Comparison of ENCODE assay signal across 9 mouse cellular contexts in the genomic region with DNA sequence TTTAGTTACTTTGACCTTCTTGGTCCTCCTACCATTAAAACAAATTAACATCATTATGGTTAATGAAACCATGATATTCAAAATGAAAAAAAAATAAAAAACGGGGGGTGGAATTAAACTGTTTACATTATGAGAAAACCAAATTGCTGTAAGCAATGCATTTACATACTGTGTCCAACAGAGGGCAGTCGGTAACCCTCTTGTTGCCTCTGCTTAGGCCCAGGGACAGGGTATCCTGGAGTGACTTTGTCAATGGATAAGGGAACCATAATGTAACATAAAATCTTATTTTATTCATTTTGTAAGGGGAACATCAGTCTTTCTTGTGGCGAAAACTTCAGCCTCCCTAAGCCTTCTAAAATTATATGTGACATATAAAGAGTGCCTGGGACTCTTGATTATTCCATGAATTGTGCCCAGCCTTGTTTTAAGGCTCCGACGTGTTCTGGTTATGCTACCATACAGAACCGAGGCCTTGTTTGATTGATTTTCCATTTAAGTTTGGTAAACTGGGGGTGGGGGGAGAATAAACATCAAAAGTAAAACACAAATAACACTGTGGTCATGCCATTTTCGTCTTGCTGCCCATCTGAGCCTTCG.
DNase-seq lines count a peak whose midpoint lies in the region; ATAC-seq and TF ChIP-seq lines count a peak whose summit lies in the region.
"Had no signal": no experiment of that assay in that cellular context is flagged by ENCODE, and none has a peak within 500 bp of the region (broad histone marks: within the 10 kb centered on the region; RNA-seq: fewer than 3 reads in every experiment).

No protein-coding gene starts in this region.

- no peaks in the 10 kb centered on the region for H3K36me3 ChIP-seq in heart, embryonic 12.5 days
- no peaks in the 10 kb centered on the region for H3K36me3 ChIP-seq in MEL (ENCODE audit: control insufficient read depth in 1 of 2, insufficient read depth in 2 of 2, low read length in 2 of 2)
- no peaks in the 10 kb centered on the region for H3K36me3 ChIP-seq in forebrain, embryonic 14.5 days (ENCODE audit: control insufficient read depth, insufficient read depth, low read length)
- no peaks in the 10 kb centered on the region for H3K36me3 ChIP-seq in thymus, adult 2 months (ENCODE audit: control insufficient read depth, insufficient read depth, low read length)
- H3K36me3 ChIP-seq: limb, embryonic 12.5 days had no signal

- WGBS in heart, embryonic 12.5 days: 59% methylated on average over 8 of the region's 8 CpGs
- WGBS in forebrain, embryonic 14.5 days: 59% methylated on average over 8 of the region's 8 CpGs
- 66% methylated on average over 8 of the region's 8 CpGs for WGBS in thymus, adult 2 months

- no peak for TF ChIP-seq POLR2A in MEL (IDR thresholded peaks at IDR 0.05; ENCODE audit: control insufficient read depth in 1 of 2, insufficient read depth in 1 of 2, low read depth in 1 of 2, low read length in 2 of 2, poor library complexity in 1 of 2)
- TF ChIP-seq POLR2A in thymus, adult 2 months (IDR thresholded peaks at IDR 0.05; ENCODE audit: control insufficient read depth, extremely low read depth, insufficient read depth, low read length, poor library complexity): no peak

- H3K4me1 ChIP-seq in heart, embryonic 12.5 days (replicated peaks): no peaks in the 10 kb centered on the region
- no peaks in the 10 kb centered on the region for H3K4me1 ChIP-seq in MEL (ENCODE audit: control insufficient read depth in 1 of 2, insufficient read depth in 2 of 2, low read length in 2 of 2)
- H3K4me1 ChIP-seq in forebrain, embryonic 14.5 days (ENCODE audit: control insufficient read depth, insufficient read depth, low read length): no peaks in the 10 kb centered on the region
- no peaks in the 10 kb centered on the region for H3K4me1 ChIP-seq in thymus, adult 2 months (replicated peaks; ENCODE audit: control insufficient read depth, insufficient read depth, low read length)

- H3K9me3 ChIP-seq in heart, embryonic 12.5 days (replicated peaks): no peaks in the 10 kb centered on the region
- H3K9me3 ChIP-seq in MEL (replicated peaks; ENCODE audit: insufficient read depth, low read length): no peaks in the 10 kb centered on the region
- H3K9me3 ChIP-seq in forebrain, embryonic 14.5 days (replicated peaks; ENCODE audit: control insufficient read depth, low read length): no peaks in the 10 kb centered on the region
- H3K9me3 ChIP-seq: limb, embryonic 12.5 days had no signal

- no peaks in the 10 kb centered on the region for H3K79me2 ChIP-seq in MEL (ENCODE audit: control insufficient read depth, insufficient read depth, low read length, poor library complexity)

- intact Hi-C loops in heart, postnatal 10 days (cut with DNase I): loop anchor here (1.0 to 5.0 kb wide), 3 partner anchors 207 to 620 kb away; partner anchors contain the start of gene Vegfc

- TF ChIP-seq EP300 in MEL (IDR thresholded peaks at IDR 0.05; ENCODE audit: low read depth in 1 of 2, low read length in 2 of 2): no peak

- no peaks in the 10 kb centered on the region for H3K27me3 ChIP-seq in heart, embryonic 12.5 days (replicated peaks)
- no peaks in the 10 kb centered on the region for H3K27me3 ChIP-seq in MEL (ENCODE audit: control insufficient read depth in 1 of 2, insufficient read depth in 2 of 2, low read length in 2 of 2)
- no peaks in the 10 kb centered on the region for H3K27me3 ChIP-seq in forebrain, embryonic 14.5 days (replicated peaks; ENCODE audit: control insufficient read depth, insufficient read depth, low read length)
- H3K27me3 ChIP-seq in thymus, adult 2 months (ENCODE audit: control insufficient read depth, insufficient read depth, low read length): no peaks in the 10 kb centered on the region
- H3K27me3 ChIP-seq: limb, embryonic 12.5 days had no signal

- H3K27ac ChIP-seq in heart, embryonic 12.5 days (ENCODE audit: poor library complexity, severe bottlenecking): no peak overlapping the region
- H3K27ac ChIP-seq in MEL (ENCODE audit: control insufficient read depth, low read depth, low read length): no peak overlapping the region
- no peak overlapping the region for H3K27ac ChIP-seq in forebrain, embryonic 14.5 days (ENCODE audit: low read depth, low read length)
- no peak overlapping the region for H3K27ac ChIP-seq in thymus, adult 2 months (ENCODE audit: control insufficient read depth, insufficient read depth, low read length)
- H3K27ac ChIP-seq: limb, embryonic 12.5 days had no signal

- no peak overlapping the region for H3K4me3 ChIP-seq in heart, embryonic 12.5 days
- no peak overlapping the region for H3K4me3 ChIP-seq in MEL (ENCODE audit: control insufficient read depth in 1 of 2, insufficient read depth in 1 of 2, low read depth in 2 of 2, low read length in 2 of 2)
- H3K4me3 ChIP-seq in forebrain, embryonic 14.5 days (ENCODE audit: low read depth, low read length): no peak overlapping the region
- no peak overlapping the region for H3K4me3 ChIP-seq in thymus, adult 2 months (ENCODE audit: control insufficient read depth, insufficient read depth, low read length)
- H3K4me3 ChIP-seq: limb, embryonic 12.5 days had no signal

- ATAC-seq in heart, embryonic 12.5 days (ENCODE audit: insufficient number of reproducible peaks, low FRiP score): no peak
- peak; percentile 69 for ATAC-seq in forebrain, embryonic 14.5 days
- ATAC-seq in monocyte, adult 5-6 weeks (replicated peaks; ENCODE audit: insufficient number of reproducible peaks, low FRiP score, low TSS enrichment, poor library complexity, severe bottlenecking): peak; percentile 70; the same call in 1 of the 2 replicates

- H3K9ac ChIP-seq in heart, embryonic 12.5 days: no peak overlapping the region
- no peak overlapping the region for H3K9ac ChIP-seq in MEL (ENCODE audit: control insufficient read depth, low read depth, low read length, poor library complexity, severe bottlenecking)
- no peak overlapping the region for H3K9ac ChIP-seq in forebrain, embryonic 14.5 days (ENCODE audit: low read length)
- H3K9ac ChIP-seq: limb, embryonic 12.5 days had no signal

- H3K4me2 ChIP-seq in heart, embryonic 12.5 days: no peak overlapping the region
- no peak overlapping the region for H3K4me2 ChIP-seq in forebrain, embryonic 14.5 days (ENCODE audit: low read length)
- H3K4me2 ChIP-seq: limb, embryonic 12.5 days had no signal

- TF ChIP-seq CTCF in MEL (IDR thresholded peaks at IDR 0.05 in 2 of 3, conservative IDR thresholded peaks at IDR 0.05 in 1 of 3; ENCODE audit: control insufficient read depth in 1 of 3, insufficient read depth in 1 of 3, low read depth in 2 of 3, low read length in 3 of 3, poor library complexity in 1 of 3, severe bottlenecking in 1 of 3): peak; percentile 47 to 58 (median 49)
- no peak for TF ChIP-seq CTCF in thymus, adult 2 months (IDR thresholded peaks at IDR 0.05; ENCODE audit: borderline replicate concordance, control insufficient read depth, extremely low read depth, insufficient read depth, low read length, poor library complexity)

- TF ChIP-seq RAD21 in MEL (IDR thresholded peaks at IDR 0.05; ENCODE audit: low read depth, low read length): peak; percentile 45

- peak; percentile 31 to 36 for DNase-seq in heart, postnatal 10 days
- DNase-seq in 3T3-L1 (ENCODE audit: low read depth, low spot score) (peak; percentile 68), MEL (ENCODE audit: low read depth, low spot score) (peak; percentile 26)
- DNase-seq in forebrain, embryonic 14.5 days (ENCODE audit: low spot score): peak; percentile 70
- DNase-seq in yolk sac, embryonic 10.5 days (ENCODE audit: low spot score): no peak
- DNase-seq in thymus, adult 2 months: no peak

TF ChIP-seq in MEL, 35 proteins besides CTCF, POLR2A, EP300 and RAD21:
- TF ChIP-seq BHLHE40 (IDR thresholded peaks at IDR 0.05; ENCODE audit: borderline replicate concordance, low read depth, low read length) (no peak), SMC3 (IDR thresholded peaks at IDR 0.05; ENCODE audit: low read depth, low read length) (peak; percentile 75), ZC3H11A (IDR thresholded peaks at IDR 0.05; ENCODE audit: low read depth, low read length) (0 out of 2 replicates have a peak, but pooled peaks have one; percentile 32)

Comparison
In these comparisons a context has a peak if more than half of its experiments do, and no peak if none do; other contexts are left out.
1. DNase-seq: peak in heart, postnatal 10 days (2 of 2), 3T3-L1 (single experiment), MEL (single experiment) and forebrain, embryonic 14.5 days (single experiment); none in yolk sac, embryonic 10.5 days (single experiment) and thymus, adult 2 months (single experiment).